Mouse (Mus musculus): ENCODE results near the gene 9130409I23Rik.

The 9130409I23Rik gene

DNA sequence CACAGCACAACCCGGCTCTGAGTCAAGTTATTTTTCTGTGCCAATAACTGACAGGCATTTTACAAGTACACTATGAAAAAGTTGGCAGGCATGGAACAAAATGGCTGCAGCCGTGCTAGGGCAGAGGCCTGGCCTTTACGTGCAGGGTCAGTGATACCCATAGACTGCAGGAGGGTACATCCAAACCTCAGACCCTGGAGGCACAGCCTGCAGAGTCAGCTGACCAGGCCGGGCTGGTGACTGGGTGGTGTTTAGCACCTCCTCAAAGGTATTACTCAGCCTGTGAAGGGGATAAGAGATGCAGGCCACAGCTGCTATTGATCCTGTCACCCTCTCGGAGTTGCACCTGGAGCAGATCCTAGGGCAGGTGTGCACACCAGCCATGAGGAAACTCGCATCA, at the start of gene 9130409I23Rik:
Gene 9130409I23Rik, plus strand, starts transcription at position 301 of the 400 bp plus-strand sequence.
- no peak for DNase-seq (ENCODE audit: low read depth, low spot score)

DNA sequence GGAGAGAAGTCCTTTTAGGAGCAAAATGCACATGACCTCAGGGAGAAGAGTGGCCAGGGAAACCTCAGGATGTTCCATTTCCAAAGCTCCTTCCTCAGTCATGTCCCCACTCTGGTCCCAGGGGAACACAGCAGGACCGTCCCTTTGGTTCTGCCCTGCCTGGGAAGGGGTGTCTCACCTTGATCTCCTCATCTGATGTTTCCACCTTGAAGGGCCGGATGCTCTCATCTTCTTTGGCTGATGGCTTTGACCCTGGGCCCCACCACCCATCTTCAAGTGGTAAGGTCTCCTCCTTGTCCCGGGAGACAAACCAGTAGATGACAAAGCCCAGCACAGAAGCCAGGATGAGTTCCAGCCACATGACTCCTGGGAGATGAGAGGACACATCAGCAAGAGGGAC, 49.4 kb upstream of the 9130409I23Rik start:
- no peak for DNase-seq (ENCODE audit: low read depth, low spot score)

DNA sequence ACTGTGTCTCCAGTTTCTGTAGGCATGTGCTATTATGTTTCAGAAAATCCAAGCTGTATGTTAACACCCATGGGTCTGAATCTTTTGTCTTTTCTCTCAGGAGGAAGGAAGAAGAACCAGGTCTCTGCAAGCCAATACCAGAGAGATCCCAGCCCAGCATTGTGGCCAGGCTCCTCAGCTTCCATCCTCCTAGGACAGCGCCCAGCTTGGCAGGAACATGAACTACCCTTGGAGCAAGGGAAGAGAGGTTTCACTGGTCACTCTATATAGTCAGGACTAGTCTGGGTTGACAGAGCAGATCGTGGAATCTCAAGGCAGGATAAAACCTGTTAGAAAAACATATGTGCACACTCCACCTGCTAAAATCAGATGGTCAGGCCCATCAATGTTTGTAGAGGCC, 47.2 kb upstream of the 9130409I23Rik start:
- no peak for DNase-seq (ENCODE audit: low read depth, low spot score)

DNA sequence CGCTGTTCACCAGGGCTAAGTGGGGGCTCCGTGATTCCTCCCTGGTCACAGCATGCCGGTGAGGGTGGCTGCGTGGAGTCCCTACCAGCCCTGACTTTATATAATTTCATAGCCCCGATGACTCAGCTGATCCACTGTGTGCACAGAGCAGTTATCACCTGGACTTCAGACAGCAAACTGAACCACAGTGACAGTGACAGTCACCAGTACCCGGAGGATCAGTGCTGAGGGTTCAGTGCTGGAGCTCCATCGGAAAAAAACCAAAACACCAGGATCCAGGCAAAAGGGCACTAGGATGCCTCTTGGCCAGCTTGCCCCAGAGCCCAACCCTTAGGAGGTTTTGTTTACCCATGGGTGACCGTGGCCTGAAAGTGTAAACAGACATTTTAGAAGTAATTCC, 45.7 kb upstream of the 9130409I23Rik start:
- DNase-seq (ENCODE audit: low read depth, low spot score), result no peak

DNA sequence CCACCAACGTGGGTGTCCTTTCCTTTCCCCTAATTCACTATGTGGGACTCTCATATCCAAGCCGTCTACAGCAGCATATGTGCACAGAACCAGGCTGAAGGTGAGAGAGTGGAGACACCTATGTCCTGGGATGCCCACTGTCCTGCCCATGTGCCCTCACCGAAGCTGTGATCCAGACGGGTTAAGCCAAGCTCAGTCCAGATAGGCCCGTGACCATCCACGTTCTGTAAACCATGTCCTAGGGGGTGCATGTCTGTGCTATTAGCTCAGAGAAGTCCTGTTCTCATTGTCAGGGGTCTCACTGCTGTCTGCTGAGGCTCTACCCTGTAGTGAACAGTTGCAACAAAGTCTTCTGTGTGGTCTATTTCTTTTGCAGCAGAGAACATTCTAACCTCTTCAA, 43.2 kb upstream of the 9130409I23Rik start:
- no peak for DNase-seq (ENCODE audit: low read depth, low spot score)

DNA sequence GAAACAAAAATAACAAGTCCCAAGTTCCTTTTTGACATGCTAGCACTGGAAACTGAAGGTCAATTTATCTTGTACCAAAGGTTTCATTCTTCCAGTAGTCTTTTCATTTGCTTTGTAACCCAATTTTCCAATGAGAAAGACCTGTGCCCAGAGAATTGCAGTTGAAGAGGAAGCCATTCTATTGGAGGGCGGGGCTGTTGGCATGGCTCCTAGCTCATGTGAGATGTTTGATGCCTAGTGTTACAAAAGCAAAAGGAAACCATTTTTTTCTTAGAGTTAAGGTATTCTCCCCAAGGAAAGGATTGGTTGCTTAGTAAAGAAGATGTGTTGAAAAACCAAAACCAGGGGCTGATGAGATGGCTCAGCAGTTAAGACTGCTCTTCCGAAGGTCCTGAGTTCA, 42.8 kb upstream of the 9130409I23Rik start:
- DNase-seq (ENCODE audit: low read depth, low spot score), result no peak

DNA sequence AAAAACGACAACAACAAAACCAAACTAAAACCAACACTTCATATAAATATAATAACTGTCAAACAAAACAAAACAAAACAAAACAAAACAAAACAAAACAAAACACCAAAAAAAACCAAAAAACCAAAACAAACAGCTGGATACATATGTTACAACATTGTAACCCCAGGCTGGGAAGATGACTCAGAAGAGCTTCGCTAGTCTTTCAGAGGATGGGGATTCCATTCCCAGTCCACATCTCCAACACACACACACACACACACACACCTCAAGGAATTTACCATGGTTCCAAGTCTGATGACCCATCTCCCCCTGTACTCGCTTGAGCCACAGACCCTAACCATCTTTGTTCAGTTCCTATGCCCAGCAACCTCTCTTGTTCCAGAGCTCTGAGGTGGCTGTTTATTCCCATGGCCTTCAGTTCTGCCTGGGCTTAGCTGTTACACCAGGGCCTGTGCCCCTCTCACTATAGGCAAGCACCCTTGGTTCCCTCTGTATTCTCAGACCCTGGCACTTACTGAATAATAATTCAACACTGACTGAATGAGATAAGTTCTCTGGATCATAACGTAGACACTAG, 41.9 kb upstream of the 9130409I23Rik start:
- DNase-seq (ENCODE audit: low read depth, low spot score), result no peak

DNA sequence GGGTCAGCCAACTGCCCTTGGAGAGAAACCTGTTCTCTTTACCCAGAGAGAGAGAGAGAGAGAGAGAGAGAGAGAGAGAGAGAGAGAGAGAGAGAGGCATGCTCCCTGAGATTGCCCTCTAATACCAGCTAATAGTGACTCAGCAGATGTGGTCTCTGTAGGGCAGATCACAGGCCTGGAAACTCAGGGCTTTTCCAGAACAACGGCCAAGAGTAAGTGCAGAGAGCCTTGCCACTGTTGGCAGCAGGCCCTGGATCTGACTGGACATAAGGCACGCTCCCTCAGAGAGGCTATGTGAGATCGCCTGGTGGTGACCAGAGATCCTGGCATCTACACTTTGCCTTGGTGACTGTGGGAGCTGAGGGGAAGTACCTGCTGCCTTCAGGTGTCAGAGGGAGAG, 41.3 kb upstream of the 9130409I23Rik start:
- no peak for DNase-seq (ENCODE audit: low read depth, low spot score)

DNA sequence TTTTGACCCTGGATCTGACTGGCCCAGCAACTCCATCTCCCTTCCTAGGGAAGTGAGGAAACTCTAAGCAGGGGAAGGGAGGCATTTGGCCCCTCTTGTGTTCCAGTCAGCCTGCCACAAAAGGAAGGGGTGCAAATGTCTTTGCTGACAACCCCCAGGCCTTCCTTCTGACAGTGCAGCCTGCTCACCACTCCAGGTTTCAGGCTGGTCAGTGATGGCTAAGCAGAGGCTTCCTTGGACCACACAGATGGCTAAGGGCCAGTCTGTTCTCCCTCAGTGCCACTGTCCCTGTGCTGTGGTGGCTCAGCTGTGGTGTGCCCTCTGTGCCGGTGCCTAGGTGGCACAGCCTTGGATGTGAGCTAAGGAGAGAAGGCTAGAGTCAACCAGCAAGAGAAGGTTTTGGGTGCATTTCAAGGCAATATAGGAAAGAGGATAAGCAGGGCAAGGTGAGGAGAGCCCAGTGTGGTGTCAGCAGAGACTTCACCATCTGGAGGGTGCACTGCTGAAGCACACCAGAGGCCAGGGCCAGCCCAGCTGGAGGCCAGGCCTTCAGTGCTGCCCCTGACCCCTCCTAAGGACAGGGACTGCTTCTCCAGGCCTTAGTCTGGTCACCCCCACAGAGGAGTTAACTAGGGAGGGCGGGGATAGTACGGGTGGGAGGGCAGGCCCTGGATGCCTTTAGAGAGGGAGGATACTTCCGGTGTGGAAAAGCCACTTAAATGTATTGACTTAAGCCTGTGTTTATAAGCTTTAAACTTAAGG, 40.7 kb upstream of the 9130409I23Rik start:
- no peak for DNase-seq (ENCODE audit: low read depth, low spot score)

DNA sequence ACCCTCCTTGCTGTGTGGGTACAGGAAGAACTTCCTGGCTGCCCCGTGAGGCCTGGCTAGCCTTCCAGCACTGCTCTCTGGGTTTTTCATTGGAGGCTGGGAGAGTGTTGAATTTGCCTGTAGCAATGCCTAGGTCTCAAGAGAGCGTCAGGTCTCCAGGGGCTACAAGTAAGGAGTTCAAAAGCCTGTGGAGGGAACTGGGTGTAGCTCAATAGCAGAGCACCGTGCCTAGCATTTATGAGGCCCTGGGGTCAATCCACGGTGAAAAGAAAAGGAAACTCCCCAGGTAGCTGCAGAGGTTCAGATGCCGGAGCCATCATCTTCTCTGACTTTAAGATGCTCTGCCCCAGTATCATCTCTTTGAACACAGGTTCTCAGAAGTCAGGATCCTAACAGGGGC, 39.4 kb upstream of the 9130409I23Rik start:
- DNase-seq (ENCODE audit: low read depth, low spot score), result no peak

DNA sequence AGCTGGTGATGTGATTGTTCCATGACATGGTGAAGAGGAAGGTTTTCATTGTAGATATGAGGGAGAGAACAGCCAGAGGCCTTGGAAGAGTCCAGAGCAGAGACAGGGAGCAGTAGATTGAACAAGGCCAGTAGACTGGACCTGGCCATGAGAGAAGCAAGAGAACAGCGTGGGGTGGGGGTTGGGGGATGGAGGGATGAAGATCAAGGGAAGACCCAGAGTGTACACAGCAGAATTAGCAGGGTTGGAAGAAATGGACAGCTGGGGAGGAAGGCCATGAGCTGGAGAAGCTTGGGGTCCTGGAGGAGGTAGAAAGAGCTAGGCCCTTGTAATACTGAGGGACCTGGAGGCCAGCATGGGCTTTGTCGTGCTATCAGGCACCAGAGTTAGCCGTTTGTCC, 38.6 kb upstream of the 9130409I23Rik start:
- DNase-seq (ENCODE audit: low read depth, low spot score), result no peak

DNA sequence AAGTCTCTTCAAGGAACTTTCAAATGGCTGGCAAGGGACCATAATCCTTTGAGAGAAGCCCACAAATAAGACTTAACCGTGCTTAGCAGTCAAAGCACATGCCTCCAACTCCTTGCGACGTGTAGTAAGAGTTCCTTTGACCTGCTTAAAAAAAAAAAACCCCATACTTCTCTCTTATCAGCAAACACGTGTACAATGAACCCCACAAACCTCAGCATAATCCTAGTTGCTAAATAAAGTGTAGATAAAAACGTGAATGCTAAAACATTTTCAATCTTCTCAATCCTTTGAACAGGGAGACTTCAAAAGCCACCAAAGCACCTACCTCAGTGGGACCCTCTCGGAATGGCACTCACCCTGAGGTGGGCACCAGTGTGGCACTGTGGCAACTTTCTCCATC, 37.6 kb upstream of the 9130409I23Rik start:
- DNase-seq (ENCODE audit: low read depth, low spot score), result no peak

DNA sequence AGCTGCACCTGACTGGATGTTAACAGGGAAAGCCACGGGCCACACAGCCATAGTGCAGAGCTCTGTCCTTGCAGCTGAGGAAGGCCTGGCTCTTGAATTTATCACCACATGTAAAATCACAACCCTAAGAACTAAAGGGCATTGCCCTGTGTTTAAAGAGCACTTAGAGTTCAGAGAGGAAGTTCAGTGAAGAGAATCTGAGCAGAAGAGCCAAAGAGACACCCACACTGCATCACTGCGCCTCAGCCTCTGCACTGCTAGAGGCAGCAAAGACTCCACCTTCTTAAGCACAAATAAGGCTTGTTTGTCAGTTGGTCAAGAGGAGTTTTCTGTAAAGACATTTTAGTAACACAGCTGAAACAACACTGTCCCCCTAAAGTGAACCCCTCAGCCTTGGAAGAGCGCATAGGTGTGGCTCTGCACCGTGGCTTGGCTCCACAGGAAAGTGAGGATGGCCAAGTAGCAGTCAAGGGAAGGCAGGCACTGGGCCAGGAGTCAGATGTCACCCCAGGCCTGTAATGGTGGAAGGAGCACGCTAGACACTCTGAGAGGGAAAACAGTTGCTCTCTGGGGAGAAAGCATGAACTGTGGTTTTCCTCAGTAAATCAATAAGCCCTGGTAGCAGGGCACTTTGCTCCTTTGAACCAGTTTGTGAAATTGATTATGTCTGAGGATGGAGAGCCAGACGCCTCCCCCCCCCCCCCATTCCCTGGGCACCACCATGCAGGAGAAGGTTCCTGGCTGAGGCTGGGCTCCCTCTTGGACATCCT, 36.1 kb upstream of the 9130409I23Rik start:
- no peak for DNase-seq (ENCODE audit: low read depth, low spot score)

DNA sequence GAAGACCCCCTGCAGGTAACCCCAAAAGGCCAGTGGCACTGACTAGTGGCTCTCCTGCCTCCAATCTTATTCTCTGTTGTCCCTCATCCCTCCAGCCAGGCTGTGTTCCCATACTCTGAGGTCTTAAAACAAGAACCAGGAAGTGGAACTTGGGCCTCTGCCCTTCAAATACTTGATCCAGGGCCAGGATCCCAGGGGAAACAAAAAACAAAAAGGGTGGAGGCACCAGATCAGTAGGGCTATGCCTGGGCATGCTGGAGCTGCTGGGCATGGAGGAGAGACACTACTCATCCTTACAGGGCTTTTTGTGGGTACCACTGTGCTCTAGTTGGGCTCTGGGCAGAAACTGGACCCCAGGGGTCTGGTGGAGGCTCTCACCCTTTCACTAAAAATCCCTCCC, 35.5 kb upstream of the 9130409I23Rik start:
- no peak for DNase-seq (ENCODE audit: low read depth, low spot score)

DNA sequence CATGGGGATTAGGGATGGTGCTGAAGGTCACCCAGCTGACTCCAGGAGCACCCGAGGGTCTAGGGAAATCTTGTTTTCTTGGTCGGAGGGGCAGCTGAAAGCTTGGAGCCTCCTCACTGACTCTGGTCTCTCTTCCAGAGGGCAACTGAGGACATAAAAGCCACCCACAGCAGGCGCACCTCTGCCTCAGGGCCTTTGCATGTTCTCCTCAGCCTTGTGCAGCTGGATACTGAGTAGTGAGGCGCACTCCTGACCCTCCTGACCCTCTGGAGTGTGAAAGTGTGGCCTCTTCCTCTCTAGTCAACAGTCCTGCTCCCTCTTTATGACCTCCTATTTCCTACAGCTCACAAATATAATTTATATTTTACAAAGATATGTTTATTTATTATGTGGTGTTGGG, 35.0 kb upstream of the 9130409I23Rik start:
- no peak for DNase-seq (ENCODE audit: low read depth, low spot score)

DNA sequence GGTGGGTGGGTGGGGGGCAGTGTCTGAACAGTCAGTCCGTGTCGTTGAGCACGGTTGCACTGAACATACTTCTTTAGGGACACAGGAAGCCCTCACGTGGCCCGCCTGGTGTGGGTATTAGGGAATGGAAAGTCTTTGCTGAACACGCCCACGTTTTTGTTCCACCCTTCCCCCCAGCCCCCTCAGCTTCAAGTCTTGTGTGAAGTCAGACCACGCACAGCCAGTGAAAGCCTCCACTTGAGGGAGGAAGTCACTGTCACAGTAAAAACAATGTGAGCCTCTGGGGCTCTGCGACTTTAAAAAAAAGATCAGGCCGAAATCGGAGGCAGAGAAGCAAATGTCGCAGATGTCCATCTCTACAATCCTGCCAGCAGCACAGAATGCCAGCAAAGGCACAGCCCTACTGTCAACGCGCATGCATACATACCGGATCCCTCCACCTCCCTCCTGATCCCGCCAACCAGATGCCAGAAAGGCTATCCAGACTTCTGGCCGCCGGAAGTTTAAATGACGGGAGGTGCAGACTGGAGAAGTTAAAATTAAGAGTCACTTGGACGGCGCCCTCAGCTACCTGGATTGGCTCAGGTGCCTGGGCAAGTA, 34.4 kb upstream of the 9130409I23Rik start:
- peak; percentile 75 for DNase-seq (ENCODE audit: low read depth, low spot score)

DNA sequence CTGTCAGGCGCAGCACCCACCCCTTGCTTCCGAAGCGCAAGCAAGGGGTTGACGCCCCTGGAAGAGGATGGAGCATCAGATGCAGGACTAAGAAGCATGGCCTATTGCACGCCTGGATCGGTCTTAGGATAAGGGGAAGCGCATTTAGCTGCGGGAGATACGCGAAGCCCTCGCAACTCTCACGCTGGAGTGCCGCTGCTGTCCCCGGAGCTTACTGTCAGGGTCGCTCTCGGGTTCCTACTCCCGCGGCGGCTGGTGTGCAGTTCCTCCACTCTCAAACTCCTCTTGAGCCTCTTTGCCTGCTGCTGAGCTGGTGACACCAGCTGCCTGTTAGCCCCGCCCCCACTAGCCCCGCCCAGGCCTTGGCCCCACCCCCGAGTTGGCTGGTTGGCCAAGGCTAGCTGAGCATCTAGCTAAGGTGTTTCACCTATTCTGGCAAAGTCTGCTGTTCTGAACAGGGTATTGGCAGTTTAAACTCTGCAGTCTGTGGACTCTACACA, 33.8 kb upstream of the 9130409I23Rik start:
- peak; percentile 50 for DNase-seq (ENCODE audit: low read depth, low spot score)

DNA sequence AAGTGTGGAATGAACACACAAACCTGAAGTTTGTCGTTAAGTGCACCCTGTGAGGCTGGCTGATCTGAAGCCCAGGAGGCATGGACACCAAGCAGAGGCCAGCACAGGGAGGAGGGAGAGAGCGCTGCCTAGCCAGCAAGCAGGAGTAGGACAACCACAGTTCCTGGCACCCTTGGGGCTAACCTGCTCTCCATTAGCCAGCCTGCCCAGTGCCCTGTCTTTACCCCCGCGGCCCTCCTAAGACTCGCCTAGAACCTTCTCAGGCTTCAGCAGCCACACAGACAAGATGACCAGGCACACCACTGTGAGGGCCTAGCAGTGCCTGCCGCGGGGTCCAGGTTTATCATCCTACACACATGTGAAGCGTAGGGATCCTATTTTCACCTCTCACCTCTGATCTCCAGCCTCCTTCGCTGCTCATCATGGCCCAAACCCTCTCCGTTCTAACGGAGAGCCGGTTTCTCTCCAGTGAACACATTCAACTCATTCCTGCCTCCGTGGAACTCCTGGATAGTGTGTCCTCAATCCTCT, 33.1 kb upstream of the 9130409I23Rik start:
- DNase-seq (ENCODE audit: low read depth, low spot score), result no peak

DNA sequence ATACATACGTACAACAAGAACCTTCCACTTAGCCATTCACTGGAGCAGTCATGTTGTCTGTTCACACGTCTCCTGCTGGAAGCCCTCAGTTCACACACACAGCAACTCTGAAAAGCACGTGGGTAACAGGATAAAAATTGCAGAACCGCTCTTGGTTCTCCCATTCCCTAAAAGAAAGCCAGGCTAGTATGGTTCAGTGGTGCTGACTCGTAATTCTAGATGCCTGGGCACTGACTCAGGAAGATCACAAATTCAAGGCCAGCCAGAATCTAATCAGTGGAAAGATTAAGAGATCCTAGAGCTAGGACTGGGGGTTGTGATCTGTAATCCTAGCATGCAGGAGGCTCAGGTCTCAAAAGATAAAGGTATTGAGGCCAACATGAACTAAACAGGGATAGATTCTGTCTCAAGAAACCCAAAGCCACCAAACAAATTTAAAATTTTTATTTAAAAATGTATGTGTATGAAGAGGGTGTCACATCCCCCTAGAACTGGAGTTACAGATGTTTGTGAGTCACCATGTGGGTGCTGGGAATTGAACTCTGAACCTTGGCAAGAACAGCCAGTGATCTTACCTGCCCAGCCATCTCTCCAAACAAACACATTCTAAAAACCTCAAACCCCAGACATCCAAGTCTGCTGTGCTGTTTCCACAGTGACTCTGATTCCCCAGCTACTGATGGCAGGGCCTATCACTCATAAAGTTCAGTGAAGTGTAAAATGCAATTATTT, 30.1 kb upstream of the 9130409I23Rik start, which contains the start of gene Ephx1:
Gene Ephx1, minus strand, starts transcription at position 149 of the 732 bp plus-strand sequence.
- no peak for DNase-seq (ENCODE audit: low read depth, low spot score)

DNA sequence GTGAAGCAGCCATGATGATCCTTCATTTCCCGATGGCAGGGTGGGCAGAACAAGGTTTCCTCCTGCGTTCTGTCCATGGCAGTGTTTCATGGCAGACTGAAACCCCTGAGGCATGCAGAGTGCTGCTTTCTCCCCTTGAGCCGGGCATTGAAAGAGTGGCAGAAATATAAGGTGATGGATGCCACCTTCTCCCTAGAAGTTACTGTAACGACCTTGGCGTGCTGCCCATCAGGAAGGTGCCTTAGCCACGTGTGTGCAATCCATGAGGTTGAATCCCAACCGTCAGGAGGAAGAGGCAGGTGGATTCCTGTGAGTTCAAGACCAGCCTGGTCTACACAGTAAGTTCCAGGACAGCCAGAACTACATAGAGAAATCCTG, 29.6 kb upstream of the 9130409I23Rik start:
- DNase-seq (ENCODE audit: low read depth, low spot score), result no peak

DNA sequence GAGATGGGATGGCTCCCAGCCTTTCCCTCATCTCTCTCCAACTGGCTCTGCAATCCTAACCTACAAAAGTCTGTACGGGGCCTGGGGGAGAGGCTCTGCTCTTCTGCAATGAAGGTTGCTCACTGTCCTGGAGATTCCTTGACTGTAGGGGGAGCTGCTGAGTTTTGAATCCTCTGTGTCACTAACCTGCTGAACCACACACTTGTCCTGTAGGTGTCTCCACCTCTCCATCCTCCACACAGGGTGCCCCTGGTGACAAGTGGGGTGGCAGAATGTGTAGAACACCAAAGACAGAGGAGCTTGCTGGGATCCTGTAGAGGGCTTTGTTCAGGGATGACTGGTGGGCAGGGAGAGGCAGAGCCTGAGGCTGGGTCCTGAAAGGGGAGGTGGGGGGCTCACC, 28.8 kb upstream of the 9130409I23Rik start:
- no peak for DNase-seq (ENCODE audit: low read depth, low spot score)
